Mouse (Mus musculus): Measurements from ENCODE around the gene Aup1. TPM values are rescaled to one million over a fixed set of nuclear protein-coding genes. Genes with fewer than 3 reads are reported as not detected.

The Aup1 gene
- polyA plus RNA-seq, 1 experiment from 2014 or later = 144 TPM

DNA sequence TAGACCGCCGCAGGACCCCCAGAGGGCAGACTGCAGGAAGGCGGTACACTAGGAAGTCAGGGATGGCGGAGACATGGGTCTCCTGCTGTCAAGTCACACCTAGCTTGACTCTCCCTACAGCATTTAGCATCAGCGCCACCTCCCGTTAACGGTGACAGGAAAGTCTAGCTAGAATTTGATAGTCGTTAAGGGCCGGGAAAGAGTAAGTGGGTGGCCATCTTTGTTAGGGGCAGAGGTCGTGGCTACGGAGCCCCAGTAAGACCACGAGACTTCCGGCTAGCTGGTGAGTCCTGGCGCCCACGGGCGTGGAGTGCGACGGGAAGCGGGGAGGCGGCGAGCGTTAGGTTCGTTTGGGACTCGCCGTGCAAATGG, 47.0 kb downstream of the Aup1 start, which contains the start of the genes Ccdc142 and Gm42688:
Gene Ccdc142 (plus strand): TSS at position 286 of the 372 bp plus-strand sequence.
Gene Gm42688 (plus strand): TSS at position 302 of the 372 bp plus-strand sequence.
- ATAC-seq (ENCODE audit: low FRiP score, low TSS enrichment) = peak; percentile 86
- under 1% methylated on average over 25 of the region's 25 CpGs for WGBS
- no peaks in the 10 kb centered on the region for H3K27me3 ChIP-seq (ENCODE audit: control insufficient read depth, insufficient read depth, low read length)
- H3K9me3 ChIP-seq (ENCODE audit: control insufficient read depth, low read length) = no peaks in the 10 kb centered on the region
- peak within 1 kb of the TSS; percentile 64 for H3K9ac ChIP-seq (ENCODE audit: low read depth, low read length)
- peak within 1 kb of the TSS; percentile 99 for H3K4me2 ChIP-seq (replicated peaks; ENCODE audit: low read depth, low read length)
- no peaks in the 10 kb centered on the region for H3K36me3 ChIP-seq (ENCODE audit: control insufficient read depth, insufficient read depth, low read length)
- peaks cover 11% of the 10 kb centered on the region for H3K4me1 ChIP-seq (ENCODE audit: control insufficient read depth, insufficient read depth, low read length)
- H3K27ac ChIP-seq (ENCODE audit: low read depth, low read length) = peak within 1 kb of the TSS; percentile 12; the same call in 1 of the 2 replicates
- H3K4me3 ChIP-seq (ENCODE audit: low read length) = peak within 1 kb of the TSS; percentile 49

DNA sequence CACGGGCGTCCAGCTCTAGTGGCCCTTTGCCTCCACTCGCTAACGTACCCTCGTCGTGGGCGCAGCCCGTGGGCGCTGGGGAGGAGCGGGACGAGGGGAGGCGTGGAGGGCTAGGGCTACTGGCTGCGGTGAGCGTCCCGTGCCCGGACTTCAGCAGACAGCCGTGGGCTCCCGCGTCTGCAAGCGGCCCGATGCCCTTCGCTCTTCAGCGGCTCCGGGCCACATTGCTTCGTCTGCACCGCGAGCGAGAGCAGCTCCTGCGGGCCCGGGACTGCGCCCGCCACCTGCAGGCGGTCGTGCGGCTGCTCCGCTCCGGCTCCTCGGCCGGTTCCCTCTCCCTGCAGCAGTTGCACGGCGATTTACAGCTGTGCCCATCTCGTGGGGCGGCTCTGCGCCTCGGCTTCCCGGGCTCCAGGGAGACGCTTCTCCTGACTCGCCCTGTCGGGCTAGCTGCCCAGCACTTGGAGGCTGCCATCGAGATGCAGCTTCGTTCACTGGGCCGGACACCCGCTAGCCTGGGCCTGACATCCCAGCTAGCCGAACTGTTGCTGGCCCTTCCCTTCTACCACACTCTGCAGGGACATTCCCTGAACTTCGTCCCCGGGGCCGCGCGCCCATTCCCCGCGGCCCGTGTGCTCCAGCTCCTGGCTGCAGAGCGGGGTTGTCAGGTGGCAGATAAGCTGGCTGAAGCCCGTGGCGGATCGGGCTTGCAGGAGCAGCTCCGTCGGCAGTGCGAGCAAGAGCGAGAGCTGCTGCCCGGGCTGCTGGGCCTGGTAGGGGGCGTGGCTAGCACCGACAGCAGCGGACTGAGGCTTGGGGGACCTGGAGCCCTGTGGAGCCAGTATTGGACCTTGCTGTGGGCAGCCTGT, 47.6 kb downstream of the Aup1 start:
- H3K4me2 ChIP-seq (replicated peaks; ENCODE audit: low read depth, low read length) = peak overlapping the region; percentile 99
- H3K9me3 ChIP-seq (ENCODE audit: control insufficient read depth, low read length) = no peaks in the 10 kb centered on the region
- ATAC-seq (ENCODE audit: low FRiP score, low TSS enrichment) = peak; percentile 80
- H3K4me3 ChIP-seq (ENCODE audit: low read length) = peak overlapping the region; percentile 49
- peak overlapping the region; percentile 12; the same call in 1 of the 2 replicates for H3K27ac ChIP-seq (ENCODE audit: low read depth, low read length)
- H3K9ac ChIP-seq (ENCODE audit: low read depth, low read length) = peak overlapping the region; percentile 64
- peaks cover 11% of the 10 kb centered on the region for H3K4me1 ChIP-seq (ENCODE audit: control insufficient read depth, insufficient read depth, low read length)
- H3K27me3 ChIP-seq (ENCODE audit: control insufficient read depth, insufficient read depth, low read length) = no peaks in the 10 kb centered on the region
- no peaks in the 10 kb centered on the region for H3K36me3 ChIP-seq (ENCODE audit: control insufficient read depth, insufficient read depth, low read length)
- under 1% methylated on average over 73 of the region's 74 CpGs for WGBS

DNA sequence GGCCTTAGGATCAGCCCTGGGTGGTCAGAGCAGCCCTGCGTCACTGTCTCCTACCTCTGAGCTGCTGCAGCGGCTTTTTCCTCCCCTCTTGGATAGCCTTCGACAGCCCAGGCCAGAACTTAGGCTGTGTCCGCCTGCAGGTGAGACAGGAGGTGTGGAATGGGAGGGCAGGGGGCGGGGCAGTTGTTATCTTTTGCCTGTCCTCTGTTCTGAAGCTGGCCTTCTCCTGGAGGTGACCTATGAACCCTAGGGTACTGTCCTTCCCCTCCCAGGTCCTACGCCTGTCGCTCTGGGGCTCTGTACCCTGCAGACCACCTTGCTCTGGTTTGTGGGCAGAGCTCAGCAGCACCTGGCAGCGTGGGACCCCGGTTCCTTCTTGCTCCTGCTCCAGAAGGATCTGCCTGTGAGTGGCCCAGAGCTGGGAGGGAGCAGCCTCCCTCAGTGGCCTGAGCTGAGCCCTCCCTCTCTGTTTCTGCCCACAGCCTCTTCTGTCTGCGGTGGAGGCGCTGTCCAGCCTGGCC, 48.9 kb downstream of the Aup1 start:
- no peaks in the 10 kb centered on the region for H3K36me3 ChIP-seq (ENCODE audit: control insufficient read depth, insufficient read depth, low read length)

DNA sequence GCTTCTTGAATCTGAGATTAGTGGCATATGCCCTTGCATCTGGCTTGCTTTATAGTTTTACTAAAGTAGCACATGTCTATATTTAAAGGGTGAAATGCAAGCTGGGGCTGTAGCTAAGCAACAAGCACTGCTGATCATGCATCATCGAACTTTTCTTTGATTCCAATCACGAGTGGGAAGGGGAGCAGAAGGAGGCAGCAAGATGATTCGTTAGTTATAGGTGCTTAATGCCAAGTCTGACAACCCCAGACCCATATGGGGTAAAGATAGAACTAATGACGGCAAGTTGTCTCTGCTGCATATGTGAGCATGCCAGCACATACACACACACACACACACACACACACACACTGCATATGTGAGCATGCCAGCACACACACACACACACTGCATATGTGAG, 49.8 kb downstream of the Aup1 start:
- WGBS = 73% methylated on average over 4 of the region's 4 CpGs
- H3K4me3 ChIP-seq (ENCODE audit: low read length) = no peak overlapping the region
- H3K4me2 ChIP-seq (replicated peaks; ENCODE audit: low read depth, low read length) = no peak overlapping the region
- H3K36me3 ChIP-seq (ENCODE audit: control insufficient read depth, insufficient read depth, low read length) = no peaks in the 10 kb centered on the region
- H3K9me3 ChIP-seq (ENCODE audit: control insufficient read depth, low read length) = no peaks in the 10 kb centered on the region
- H3K9ac ChIP-seq (ENCODE audit: low read depth, low read length) = no peak overlapping the region
- peaks cover 15% of the 10 kb centered on the region for H3K4me1 ChIP-seq (ENCODE audit: control insufficient read depth, insufficient read depth, low read length)
- no peaks in the 10 kb centered on the region for H3K27me3 ChIP-seq (ENCODE audit: control insufficient read depth, insufficient read depth, low read length)
- no peak for ATAC-seq (ENCODE audit: low FRiP score, low TSS enrichment)
- H3K27ac ChIP-seq (ENCODE audit: low read depth, low read length) = no peak overlapping the region

More for the DNA sequence above, 48.9 kb downstream of the Aup1 start:
- Histone ChIP-seq H3K27ac (ENCODE audit: low read depth, low read length) (no peak overlapping the region), H3K4me1 (ENCODE audit: control insufficient read depth, insufficient read depth, low read length) (peaks cover 11% of the 10 kb centered on the region), H3K27me3 (ENCODE audit: control insufficient read depth, insufficient read depth, low read length) (no peaks in the 10 kb centered on the region), H3K9me3 (ENCODE audit: control insufficient read depth, low read length) (no peaks in the 10 kb centered on the region), H3K4me2 (replicated peaks; ENCODE audit: low read depth, low read length) (no peak overlapping the region; the same call in 1 of the 2 replicates), H3K4me3 (ENCODE audit: low read length) (no peak overlapping the region), H3K9ac (ENCODE audit: low read depth, low read length) (no peak overlapping the region; the same call in 1 of the 2 replicates)
- 48% methylated on average over 11 of the region's 11 CpGs for WGBS
- ATAC-seq (ENCODE audit: low FRiP score, low TSS enrichment) = no peak

MicroRNA genes within 50 kb of the gene (microRNA counts, 519-probe panel; counts per million panel counts)
- not detected for microRNA mmu-miR-3470a+mmu-miR-3470b

Small RNAs within 50 kb of the gene (microRNA-seq; reads per million reads assigned to microRNA genes)
- gene Mir3470a = not detected
- gene Mir7040 = not detected

Other genes starting within 250 kb of the Aup1 start
- 0.57 and 0.87 TPM in 2 replicates for gene Sema4f, start 114.8 kb upstream of the Aup1 start, polyA plus RNA-seq (2014; fragmentation: Nextera tagmentation; extraction: Ambion mirVana)
- gene M1ap, start 107.6 kb upstream of the Aup1 start, polyA plus RNA-seq (2014; fragmentation: Nextera tagmentation; extraction: Ambion mirVana) = 0.28 and 0.77 TPM in 2 replicates
- gene Dok1, start 21.1 kb upstream of the Aup1 start, polyA plus RNA-seq (2014; fragmentation: Nextera tagmentation; extraction: Ambion mirVana) = 8.8 and 11.8 TPM in 2 replicates
- gene Loxl3, start 20.3 kb upstream of the Aup1 start, polyA plus RNA-seq (2014; fragmentation: Nextera tagmentation; extraction: Ambion mirVana) = 12.0 and 14.3 TPM in 2 replicates
- gene Htra2, start 752 bp downstream of the Aup1 start, polyA plus RNA-seq (2014; fragmentation: Nextera tagmentation; extraction: Ambion mirVana) = 51.1 and 64.9 TPM in 2 replicates
- 1.9 and 2.6 TPM in 2 replicates for gene Dqx1, start 3.3 kb downstream of the Aup1 start, polyA plus RNA-seq (2014; fragmentation: Nextera tagmentation; extraction: Ambion mirVana)
- gene Tlx2, start 15.8 kb downstream of the Aup1 start, polyA plus RNA-seq (2014; fragmentation: Nextera tagmentation; extraction: Ambion mirVana) = not detected in 2 replicates
- gene Pcgf1, start 23.3 kb downstream of the Aup1 start, polyA plus RNA-seq (2014; fragmentation: Nextera tagmentation; extraction: Ambion mirVana) = 36.7 and 51.2 TPM in 2 replicates
- gene Lbx2, start 31.8 kb downstream of the Aup1 start, polyA plus RNA-seq (2014; fragmentation: Nextera tagmentation; extraction: Ambion mirVana) = 8.3 and 8.8 TPM in 2 replicates
- gene Ccdc142, start 47.1 kb downstream of the Aup1 start, polyA plus RNA-seq (2014; fragmentation: Nextera tagmentation; extraction: Ambion mirVana) = 1.6 and 2.4 TPM in 2 replicates
- 2.4 and 3.5 TPM in 2 replicates for gene Gm42688, start 47.1 kb downstream of the Aup1 start, polyA plus RNA-seq (2014; fragmentation: Nextera tagmentation; extraction: Ambion mirVana)
- gene Mrpl53, start 54.5 kb downstream of the Aup1 start, polyA plus RNA-seq (2014; fragmentation: Nextera tagmentation; extraction: Ambion mirVana) = 139 and 169 TPM in 2 replicates
- gene Mogs, start 61.0 kb downstream of the Aup1 start, polyA plus RNA-seq (2014; fragmentation: Nextera tagmentation; extraction: Ambion mirVana) = 37.8 and 57.4 TPM in 2 replicates
- gene Wbp1, start 67.0 kb downstream of the Aup1 start, polyA plus RNA-seq (2014; fragmentation: Nextera tagmentation; extraction: Ambion mirVana) = 123 and 125 TPM in 2 replicates
- 18.8 and 20.0 TPM in 2 replicates for gene Ino80b, start 70.9 kb downstream of the Aup1 start, polyA plus RNA-seq (2014; fragmentation: Nextera tagmentation; extraction: Ambion mirVana)
- 14.9 and 18.0 TPM in 2 replicates for gene Rtkn, start 80.9 kb downstream of the Aup1 start, polyA plus RNA-seq (2014; fragmentation: Nextera tagmentation; extraction: Ambion mirVana)
- gene Wdr54, start 101.9 kb downstream of the Aup1 start, polyA plus RNA-seq (2014; fragmentation: Nextera tagmentation; extraction: Ambion mirVana) = 6.2 and 8.6 TPM in 2 replicates
- 0.94 and 0.96 TPM in 2 replicates for gene 1700003E16Rik, start 101.9 kb downstream of the Aup1 start, polyA plus RNA-seq (2014; fragmentation: Nextera tagmentation; extraction: Ambion mirVana)
- gene Dctn1, start 111.4 kb downstream of the Aup1 start, polyA plus RNA-seq (2014; fragmentation: Nextera tagmentation; extraction: Ambion mirVana) = 58.6 and 75.0 TPM in 2 replicates
- 0.13 and 0.45 TPM in 2 replicates for gene Slc4a5, start 165.3 kb downstream of the Aup1 start, polyA plus RNA-seq (2014; fragmentation: Nextera tagmentation; extraction: Ambion mirVana)

Data from kidney, embryonic 14.5 days (tissue).